Mouse (Mus musculus): ENCODE results near the gene Gm49325. TPM values are rescaled to one million over a fixed set of nuclear protein-coding genes. Genes with fewer than 3 reads are reported as not detected.

The Gm49325 gene
- 10 to 100 TPM in 1 of 2 experiments, not detected in 1; 21.0 TPM for total RNA-seq (2021)

GRCm38 (mm10) chr10:77605908-77606826, at the start of gene Gm49325, which contains the start of gene Sumo3:
TSS of gene Gm49325 (plus strand) at chr10:77606197.
TSS of gene Sumo3 (plus strand) at chr10:77606097.
- intact Hi-C loops (cut with DNase I), result no loop called here
- DNase-seq, result peak; percentile 96

- DNase-seq, result no peak
- intact Hi-C loops (cut with DNase I), result no loop called here
Measured at GRCm38 (mm10) chr10:77556631-77557030, 49.4 kb upstream of the Gm49325 start.

GRCm38 (mm10) chr10:77557641-77558040, 48.4 kb upstream of the Gm49325 start:
- no peak for DNase-seq
- intact Hi-C loops (cut with DNase I), result no loop called here

GRCm38 (mm10) chr10:77560090-77560489, 45.9 kb upstream of the Gm49325 start:
- intact Hi-C loops (cut with DNase I), result no loop called here
- DNase-seq, result no peak

GRCm38 (mm10) chr10:77560830-77561229, 45.2 kb upstream of the Gm49325 start:
- intact Hi-C loops (cut with DNase I), result no loop called here
- DNase-seq, result no peak

GRCm38 (mm10) chr10:77561508-77561907, 44.5 kb upstream of the Gm49325 start:
- DNase-seq, result no peak
- intact Hi-C loops (cut with DNase I), result no loop called here

GRCm38 (mm10) chr10:77565005-77565404, 41.0 kb upstream of the Gm49325 start:
- intact Hi-C loops (cut with DNase I), result loop anchor here (5.0 kb wide), 1 partner anchor 48 kb away; the partner anchor contains the start of gene Fam207a
- no peak for DNase-seq

- intact Hi-C loops (cut with DNase I), result loop anchor here (5.0 kb wide), 1 partner anchor 49 kb away; the partner anchor contains the start of gene Fam207a
- DNase-seq, result peak; percentile 88
Measured at GRCm38 (mm10) chr10:77566651-77567050, 39.3 kb upstream of the Gm49325 start.

GRCm38 (mm10) chr10:77569481-77569880, 36.5 kb upstream of the Gm49325 start:
- intact Hi-C loops (cut with DNase I), result loop anchor here (5.0 kb wide), 1 partner anchor 52 kb away; the partner anchor contains the start of gene Fam207a
- DNase-seq, result no peak

- no peak for DNase-seq
- intact Hi-C loops (cut with DNase I), result loop anchor here (5.0 kb wide), 1 partner anchor 53 kb away; the partner anchor contains the start of gene Fam207a
Measured at GRCm38 (mm10) chr10:77569973-77570658, 35.9 kb upstream of the Gm49325 start.

GRCm38 (mm10) chr10:77572225-77572624, 33.8 kb upstream of the Gm49325 start:
- DNase-seq, result no peak
- intact Hi-C loops (cut with DNase I), result no loop called here

GRCm38 (mm10) chr10:77573162-77573561, 32.8 kb upstream of the Gm49325 start:
- intact Hi-C loops (cut with DNase I), result no loop called here
- no peak for DNase-seq

- DNase-seq, result no peak
- intact Hi-C loops (cut with DNase I), result no loop called here
Measured at GRCm38 (mm10) chr10:77580027-77580920, 25.7 kb upstream of the Gm49325 start.

GRCm38 (mm10) chr10:77581023-77581407, 25.0 kb upstream of the Gm49325 start:
- no peak for DNase-seq
- intact Hi-C loops (cut with DNase I), result no loop called here

- intact Hi-C loops (cut with DNase I), result no loop called here
Measured at GRCm38 (mm10) chr10:77581408-77582284, 24.4 kb upstream of the Gm49325 start, which contains the start of gene Pttg1ip. TSS of gene Pttg1ip (plus strand) at chr10:77581720.

GRCm38 (mm10) chr10:77582285-77582618, 23.7 kb upstream of the Gm49325 start:
- DNase-seq, result no peak
- intact Hi-C loops (cut with DNase I), result no loop called here

More at GRCm38 (mm10) chr10:77581408-77582284, 24.4 kb upstream of the Gm49325 start, which contains the start of gene Pttg1ip:
- peak; percentile 98 for DNase-seq

GRCm38 (mm10) chr10:77583795-77584422, 22.1 kb upstream of the Gm49325 start:
- no peak for DNase-seq
- intact Hi-C loops (cut with DNase I), result no loop called here

- no peak for DNase-seq
- intact Hi-C loops (cut with DNase I), result no loop called here
Measured at GRCm38 (mm10) chr10:77586637-77587036, 19.4 kb upstream of the Gm49325 start.

All from left cerebral cortex, postnatal 4 days (tissue).